Mouse (Mus musculus) liver, embryonic 12.5 days (tissue): ENCODE results near the gene Far2. TPM values are rescaled to one million over a fixed set of nuclear protein-coding genes. Genes with fewer than 3 reads are reported as not detected.
"Not testable (repeated sequence)": the region's sequence is repeated elsewhere in the genome, so short reads cannot be mapped to it uniquely, and the experiment has no call there.

Experiments used
- ATAC-seq: fragments of 200-750 bp; cut with Nextera tagmentation; 2 replicates; pipeline ENCODE4 v1.8.0; 2017; ENCODE audit warnings: moderate number of reproducible peaks, mild to moderate bottlenecking, moderate library complexity
- H3K27ac ChIP-seq: fragments of 300-500 bp; sonication (generic); 2 replicates; pipeline ENCODE4 v1.5.1; 2016; ENCODE audit warnings: mild to moderate bottlenecking
- H3K27me3 ChIP-seq: fragments of 300-500 bp; sonication (generic); replicated peaks from 2 replicates; pipeline ENCODE4 v1.6.1; 2016; ENCODE audit warnings: mild to moderate bottlenecking, moderate library complexity
- H3K36me3 ChIP-seq: fragments of 300-500 bp; sonication (generic); 2 replicates; pipeline ENCODE4 v1.6.1; 2016; ENCODE audit warnings: mild to moderate bottlenecking, moderate library complexity
- H3K4me1 ChIP-seq: fragments of 300-500 bp; sonication (generic); 2 replicates; pipeline ENCODE4 v1.6.1; 2016
- H3K4me2 ChIP-seq: fragments of 300-500 bp; sonication (generic); 2 replicates; pipeline ENCODE4 v1.6.1; 2016; ENCODE audit warnings: mild to moderate bottlenecking, moderate library complexity
- H3K4me3 ChIP-seq: fragments of 300-500 bp; sonication (generic); 2 replicates; pipeline ENCODE4 v1.5.1; 2016; ENCODE audit warnings: mild to moderate bottlenecking, moderate library complexity
- H3K9ac ChIP-seq: fragments of 300-500 bp; sonication (generic); 2 replicates; pipeline ENCODE4 v1.6.1; 2016; ENCODE audit warnings: mild to moderate bottlenecking, moderate library complexity
- H3K9me3 ChIP-seq: fragments of 300-500 bp; sonication (generic); replicated peaks from 2 replicates; pipeline ENCODE4 v1.6.1; 2016; ENCODE audit warnings: mild to moderate bottlenecking, moderate library complexity
- WGBS: fragments of 180-500 bp; shearing (Covaris S2); methylation state at CpG from one replicate; pipeline ENCODE4 v1.1.7; 2016; ENCODE audit not compliant: insufficient replicate concordance; 5-methylcytosine and 5-hydroxymethylcytosine counted together
- polyA plus RNA-seq: library from polyadenylated mRNA; unstranded; fragments of >200 nt; fragmentation: Nextera tagmentation; extraction: Ambion mirVana; gene quantifications from 2 replicates; pipeline ENCODE4 v1.2.1, GENCODE M21; 2016

Gene Far2
- polyA plus RNA-seq, 1 experiment from 2014 or later: 0.93 TPM

GRCm38 (mm10) chr6:148126851-148127250 is 79.8 kb downstream of the Far2 start:
- H3K4me2 ChIP-seq, H3K9me3 ChIP-seq, H3K9ac ChIP-seq, H3K4me3 ChIP-seq, ATAC-seq, H3K27me3 ChIP-seq, H3K27ac ChIP-seq, H3K36me3 ChIP-seq, H3K4me1 ChIP-seq: not testable (repeated sequence)
- 61% methylated on average over 10 of the region's 10 CpGs for WGBS

- 63% methylated on average over 10 of the region's 10 CpGs for WGBS
- Histone ChIP-seq H3K4me2 (no peak overlapping the region), H3K27me3 (no peaks in the 10 kb centered on the region), H3K36me3 (no peaks in the 10 kb centered on the region), H3K27ac (no peak overlapping the region), H3K4me3 (no peak overlapping the region), H3K9ac (no peak overlapping the region), H3K4me1 (no peaks in the 10 kb centered on the region), H3K9me3 (no peaks in the 10 kb centered on the region)
- ATAC-seq: no peak
These were observed 85.3 kb downstream of the Far2 start for GRCm38 (mm10) chr6:148132314-148132713.

GRCm38 (mm10) chr6:148133536-148133935 is 86.5 kb downstream of the Far2 start:
- Histone ChIP-seq H3K4me1 (no peaks in the 10 kb centered on the region), H3K36me3 (no peaks in the 10 kb centered on the region), H3K27me3 (no peaks in the 10 kb centered on the region), H3K27ac (no peak overlapping the region), H3K9ac (no peak overlapping the region), H3K9me3 (no peaks in the 10 kb centered on the region), H3K4me3 (no peak overlapping the region), H3K4me2 (no peak overlapping the region)
- ATAC-seq: no peak

- H3K4me2 ChIP-seq: 0 out of 2 replicates have a peak overlapping the region, but pooled peaks have one; percentile 8
- H3K36me3 ChIP-seq: no peaks in the 10 kb centered on the region
- H3K27ac ChIP-seq: no peak overlapping the region
- no peaks in the 10 kb centered on the region for H3K9me3 ChIP-seq
- ATAC-seq: 0 out of 2 replicates have a peak, but pooled peaks have one; percentile 44
- no peak overlapping the region for H3K4me3 ChIP-seq
- no peaks in the 10 kb centered on the region for H3K4me1 ChIP-seq
- 25% methylated on average over 9 of the region's 9 CpGs for WGBS
- no peak overlapping the region for H3K9ac ChIP-seq
- H3K27me3 ChIP-seq: no peaks in the 10 kb centered on the region
These were observed 88.8 kb downstream of the Far2 start for GRCm38 (mm10) chr6:148135769-148136382.

DNA sequence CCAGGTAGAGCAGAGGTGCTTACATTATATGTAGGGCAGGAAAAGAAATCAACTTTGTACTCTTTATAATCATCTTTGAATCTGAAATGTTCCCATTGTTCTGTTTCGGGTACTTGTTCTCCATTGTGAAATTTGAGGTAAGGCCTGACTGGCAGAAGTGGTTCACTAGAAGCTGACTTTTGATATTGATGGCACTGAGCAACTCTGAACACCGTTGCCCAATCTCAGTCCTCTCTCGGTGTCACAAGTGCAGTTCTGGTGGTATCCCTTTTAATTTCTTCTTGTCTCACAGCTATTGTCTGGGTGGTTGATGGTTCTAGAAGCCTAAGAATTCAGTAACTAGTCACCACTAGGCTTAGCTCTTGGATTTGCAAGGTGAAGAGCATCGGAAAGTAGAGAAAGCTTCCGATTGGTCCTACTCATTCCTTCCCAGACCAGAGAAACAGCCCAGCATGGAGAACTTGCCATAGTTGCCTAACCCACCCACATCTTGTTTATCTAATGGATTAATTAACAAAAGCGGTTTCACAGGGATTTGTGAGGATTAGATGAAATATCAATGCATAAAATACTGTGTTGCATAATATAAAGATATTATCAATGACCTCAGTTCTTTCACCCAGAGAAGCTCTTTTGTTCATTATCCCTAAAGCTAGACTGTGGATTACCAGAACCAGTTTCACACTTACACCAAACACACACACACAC is 92.4 kb downstream of the Far2 start:
- no peaks in the 10 kb centered on the region for H3K4me1 ChIP-seq
- H3K9me3 ChIP-seq: peaks cover 4% of the 10 kb centered on the region
- H3K9ac ChIP-seq: no peak overlapping the region
- no peak overlapping the region for H3K4me2 ChIP-seq
- no peaks in the 10 kb centered on the region for H3K27me3 ChIP-seq
- ATAC-seq: no peak
- H3K4me3 ChIP-seq: no peak overlapping the region
- H3K36me3 ChIP-seq: no peaks in the 10 kb centered on the region
- no peak overlapping the region for H3K27ac ChIP-seq
- WGBS: 72% methylated on average over 6 of the region's 6 CpGs

GRCm38 (mm10) chr6:148141874-148142273 is 94.8 kb downstream of the Far2 start:
- 68% methylated on average over 5 of the region's 5 CpGs for WGBS
- peaks cover 4% of the 10 kb centered on the region for H3K9me3 ChIP-seq
- no peak overlapping the region for H3K27ac ChIP-seq

GRCm38 (mm10) chr6:148142421-148142820 is 95.4 kb downstream of the Far2 start:
- H3K27ac ChIP-seq: no peak overlapping the region
- no peak overlapping the region for H3K9ac ChIP-seq
- no peak for ATAC-seq
- no peaks in the 10 kb centered on the region for H3K36me3 ChIP-seq
- H3K4me2 ChIP-seq: no peak overlapping the region
- 58% methylated on average over 1 of the region's 1 CpGs for WGBS
- H3K4me1 ChIP-seq: no peaks in the 10 kb centered on the region
- H3K27me3 ChIP-seq: no peaks in the 10 kb centered on the region
- H3K4me3 ChIP-seq: no peak overlapping the region
- peaks cover 4% of the 10 kb centered on the region for H3K9me3 ChIP-seq

More at GRCm38 (mm10) chr6:148141874-148142273, 94.8 kb downstream of the Far2 start:
- Histone ChIP-seq H3K4me2 (no peak overlapping the region), H3K36me3 (no peaks in the 10 kb centered on the region), H3K9ac (no peak overlapping the region), H3K27me3 (no peaks in the 10 kb centered on the region), H3K4me3 (no peak overlapping the region), H3K4me1 (no peaks in the 10 kb centered on the region)
- no peak for ATAC-seq

DNA sequence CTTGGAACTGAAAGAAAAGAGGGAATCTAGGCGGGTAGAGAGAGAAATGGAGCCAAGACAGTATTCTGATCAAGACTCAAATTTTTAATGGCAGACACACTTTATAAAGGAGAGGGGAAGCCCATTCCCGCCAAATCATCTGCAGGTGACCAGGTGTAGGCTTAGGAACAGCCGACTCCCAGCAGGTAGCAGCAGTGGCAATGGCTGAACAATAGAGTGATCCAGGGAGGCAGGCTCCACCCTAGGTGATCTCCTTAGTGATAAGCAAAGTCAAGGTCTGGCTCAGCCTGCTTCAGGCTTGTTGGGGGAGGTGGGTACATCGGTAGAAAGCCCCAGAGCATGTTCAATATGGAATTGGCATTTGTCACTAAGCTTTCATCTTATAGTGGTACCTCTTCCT is 105.2 kb downstream of the Far2 start:
- H3K27ac ChIP-seq, H3K4me1 ChIP-seq, H3K27me3 ChIP-seq, H3K9me3 ChIP-seq, H3K4me2 ChIP-seq, H3K9ac ChIP-seq, H3K4me3 ChIP-seq, H3K36me3 ChIP-seq, ATAC-seq: not testable (repeated sequence)
- 46% methylated on average over 4 of the region's 4 CpGs for WGBS

DNA sequence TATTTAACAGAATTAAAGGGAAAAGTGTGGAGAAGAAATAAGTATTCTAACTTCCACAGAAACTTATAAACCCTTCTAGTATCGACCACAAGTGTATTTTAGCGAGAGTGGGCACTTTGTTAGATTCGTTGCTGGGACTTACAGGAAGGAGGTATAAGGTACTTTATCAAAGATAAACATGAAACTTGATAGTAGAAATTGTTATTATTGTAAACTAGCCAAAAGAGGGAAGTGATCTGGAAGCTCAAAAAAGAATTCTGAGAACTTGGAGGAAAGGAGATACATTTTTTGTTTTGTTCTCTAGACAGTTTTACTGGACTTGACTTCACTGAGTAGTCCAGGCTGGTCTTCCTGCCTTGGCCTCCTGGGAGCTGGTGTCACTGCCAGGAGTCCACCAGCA is 125.8 kb downstream of the Far2 start:
- H3K4me1 ChIP-seq: no peaks in the 10 kb centered on the region
- no peaks in the 10 kb centered on the region for H3K9me3 ChIP-seq
- no peak overlapping the region for H3K27ac ChIP-seq
- 76% methylated on average over 3 of the region's 3 CpGs for WGBS
- no peak overlapping the region for H3K4me3 ChIP-seq
- H3K36me3 ChIP-seq: no peaks in the 10 kb centered on the region
- no peak overlapping the region for H3K9ac ChIP-seq
- no peak overlapping the region for H3K4me2 ChIP-seq
- no peak for ATAC-seq
- H3K27me3 ChIP-seq: no peaks in the 10 kb centered on the region

GRCm38 (mm10) chr6:148185694-148186093 is 138.6 kb downstream of the Far2 start:
- WGBS: 76% methylated on average over 1 of the region's 1 CpGs
- Histone ChIP-seq H3K4me2 (no peak overlapping the region), H3K36me3 (peaks cover 95% of the 10 kb centered on the region), H3K4me1 (no peaks in the 10 kb centered on the region), H3K9ac (no peak overlapping the region), H3K9me3 (no peaks in the 10 kb centered on the region), H3K27ac (no peak overlapping the region), H3K27me3 (no peaks in the 10 kb centered on the region), H3K4me3 (no peak overlapping the region)
- ATAC-seq: no peak

DNA sequence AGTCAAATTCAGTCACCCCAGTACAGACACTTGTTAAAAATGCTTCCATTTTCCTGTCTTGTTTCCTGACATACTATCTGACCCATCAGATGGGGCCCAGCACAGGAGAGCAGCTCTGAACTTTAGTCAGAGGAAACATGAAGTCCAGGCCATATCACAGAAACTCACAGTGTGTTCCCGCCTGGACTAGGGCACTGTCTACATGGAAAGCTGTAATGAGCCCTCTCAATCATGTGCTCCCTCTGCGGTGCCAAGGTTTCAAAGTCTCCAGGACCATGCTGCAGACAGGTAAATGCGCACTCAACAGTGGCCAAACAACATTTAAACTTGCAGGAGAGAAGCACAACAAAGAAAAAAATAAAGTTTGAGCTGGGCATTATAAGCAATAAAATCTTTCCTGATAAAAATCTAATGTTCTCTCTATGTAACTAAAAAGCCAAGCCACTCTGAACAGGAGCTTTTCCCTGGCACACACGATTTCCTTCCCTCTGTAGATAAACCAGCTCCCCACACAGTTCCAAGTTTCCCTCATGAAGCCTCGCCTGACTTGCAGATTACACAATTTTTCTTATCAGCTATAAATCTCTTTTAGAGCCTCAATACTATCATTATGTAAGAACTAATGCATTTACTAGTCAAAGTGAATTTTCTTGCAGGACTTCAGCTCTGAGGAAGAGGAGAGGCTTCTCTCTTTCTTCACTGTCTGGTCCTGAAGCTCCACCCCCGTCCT is 147.1 kb downstream of the Far2 start:
- Histone ChIP-seq H3K9me3 (no peaks in the 10 kb centered on the region), H3K36me3 (peaks cover 85% of the 10 kb centered on the region), H3K4me3 (no peak overlapping the region), H3K27ac (no peak overlapping the region), H3K4me2 (no peak overlapping the region), H3K27me3 (no peaks in the 10 kb centered on the region), H3K4me1 (no peaks in the 10 kb centered on the region), H3K9ac (no peak overlapping the region)
- ATAC-seq: no peak
- 70% methylated on average over 6 of the region's 6 CpGs for WGBS

- no peaks in the 10 kb centered on the region for H3K27me3 ChIP-seq
- H3K4me3 ChIP-seq: no peak overlapping the region
- no peaks in the 10 kb centered on the region for H3K9me3 ChIP-seq
- H3K4me1 ChIP-seq: no peaks in the 10 kb centered on the region
- no peak overlapping the region for H3K4me2 ChIP-seq
- no peak overlapping the region for H3K27ac ChIP-seq
- ATAC-seq: no peak
- 82% methylated on average over 2 of the region's 2 CpGs for WGBS
- no peak overlapping the region for H3K9ac ChIP-seq
- peaks cover 83% of the 10 kb centered on the region for H3K36me3 ChIP-seq
These were observed 152.1 kb downstream of the Far2 start for GRCm38 (mm10) chr6:148199177-148199576.
